Mouse (Mus musculus) stomach, postnatal 0 days (tissue): ENCODE measurements around the gene Oxct1. TPM values are rescaled to one million over a fixed set of nuclear protein-coding genes. Genes with fewer than 3 reads are reported as not detected.

Experiments
- ATAC-seq: fragments of 200-750 bp; cut with Nextera tagmentation; 2 replicates; pipeline ENCODE4 v1.8.0; 2017; ENCODE audit not compliant: low FRiP score, low TSS enrichment
- DNase-seq: peaks from one replicate; pipeline ENCODE4 v3.0.0-alpha.2; 2016; ENCODE audit warnings: low spot score
- H3K27ac ChIP-seq: fragments of 300-500 bp; sonication (generic); replicated peaks from 2 replicates; pipeline ENCODE4 v1.5.1; 2014; ENCODE audit warnings: mild to moderate bottlenecking, control low read depth
- H3K27me3 ChIP-seq: fragments of 300-500 bp; sonication (generic); 2 replicates; pipeline ENCODE4 v1.6.1; 2014; ENCODE audit warnings: low read length; ENCODE audit not compliant: control insufficient read depth, insufficient read depth
- H3K36me3 ChIP-seq: fragments of 300-500 bp; sonication (generic); 2 replicates; pipeline ENCODE4 v1.6.1; 2014; ENCODE audit warnings: low read length, mixed read lengths; ENCODE audit not compliant: control insufficient read depth, insufficient read depth
- H3K4me1 ChIP-seq: fragments of 300-500 bp; sonication (generic); replicated peaks from 2 replicates; pipeline ENCODE4 v1.6.1; 2014; ENCODE audit warnings: antibody characterized with exemption; ENCODE audit not compliant: control insufficient read depth, insufficient read depth
- H3K4me2 ChIP-seq: fragments of 300-500 bp; sonication (generic); replicated peaks from 2 replicates; pipeline ENCODE4 v1.6.1; 2014; ENCODE audit warnings: low read depth, mild to moderate bottlenecking, control low read depth, moderate library complexity
- H3K4me3 ChIP-seq: fragments of 300-500 bp; sonication (generic); 2 replicates; pipeline ENCODE4 v1.5.1; 2014; ENCODE audit warnings: low read depth, low read length, control low read depth
- H3K9ac ChIP-seq: fragments of 300-500 bp; sonication (generic); 2 replicates; pipeline ENCODE4 v1.6.1; 2014; ENCODE audit warnings: mild to moderate bottlenecking, low read length, control low read depth, mixed read lengths
- H3K9me3 ChIP-seq: fragments of 300-500 bp; sonication (generic); 2 replicates; pipeline ENCODE4 v1.6.1; 2016; ENCODE audit warnings: low read length; ENCODE audit not compliant: control insufficient read depth
- CTCF ChIP-seq: IDR thresholded peaks from 2 replicates; pipeline ENCODE4 v1.5.1; 2016; ENCODE audit warnings: antibody characterized with exemption, low read depth, mild to moderate bottlenecking, moderate library complexity
- EP300 ChIP-seq: optimal IDR thresholded peaks from 2 replicates; pipeline ENCODE3; 2016; ENCODE audit warnings: antibody characterized with exemption
- WGBS: fragments of 180-500 bp; shearing (Covaris S2); extraction: QIAGEN DNeasy Blood & Tissue Kit; methylation state at CpG from one replicate; pipeline ENCODE4 v1.1.7; 2014; 5-methylcytosine and 5-hydroxymethylcytosine counted together
- polyA plus RNA-seq: library from polyadenylated mRNA; unstranded; fragments of >200 nt; fragmentation: Nextera tagmentation; extraction: Ambion mirVana; gene quantifications from 2 replicates; pipeline ENCODE4 v1.2.1, GENCODE M21; 2015

Oxct1 gene
- polyA plus RNA-seq, 1 experiment from 2014 or later = 131 TPM

- H3K36me3 ChIP-seq = no peaks in the 10 kb centered on the region
- H3K4me3 ChIP-seq = no peak overlapping the region
- no peak overlapping the region for H3K9ac ChIP-seq
- WGBS = 73% methylated on average over 5 of the region's 5 CpGs
- no peaks in the 10 kb centered on the region for H3K27me3 ChIP-seq
- H3K9me3 ChIP-seq = no peaks in the 10 kb centered on the region
- DNase-seq = no peak
- no peak overlapping the region for H3K27ac ChIP-seq
- H3K4me2 ChIP-seq = no peak overlapping the region
- H3K4me1 ChIP-seq = no peaks in the 10 kb centered on the region
- ATAC-seq = no peak
- TF ChIP-seq CTCF (no peak), EP300 (no peak)
Measured at GRCm38 (mm10) chr15:4067273-4067990, 41.2 kb downstream of the Oxct1 start.

- TF ChIP-seq EP300 = no peak
- no peak for TF ChIP-seq CTCF
Measured at GRCm38 (mm10) chr15:4077978-4078377, 51.8 kb downstream of the Oxct1 start.

GRCm38 (mm10) chr15:4078785-4079184, 52.6 kb downstream of the Oxct1 start:
- WGBS = 86% methylated on average over 5 of the region's 5 CpGs
- no peak overlapping the region for H3K27ac ChIP-seq

More at GRCm38 (mm10) chr15:4077978-4078377, 51.8 kb downstream of the Oxct1 start:
- Histone ChIP-seq H3K4me1 (no peaks in the 10 kb centered on the region), H3K9me3 (no peaks in the 10 kb centered on the region), H3K4me2 (no peak overlapping the region), H3K27me3 (no peaks in the 10 kb centered on the region), H3K4me3 (no peak overlapping the region), H3K9ac (no peak overlapping the region), H3K27ac (no peak overlapping the region), H3K36me3 (no peaks in the 10 kb centered on the region; the same call in 1 of the 2 replicates)
- ATAC-seq = no peak
- DNase-seq = no peak
- 85% methylated on average over 4 of the region's 4 CpGs for WGBS

GRCm38 (mm10) chr15:4079425-4080189, 53.4 kb downstream of the Oxct1 start:
- no peaks in the 10 kb centered on the region for H3K36me3 ChIP-seq
- H3K4me3 ChIP-seq = no peak overlapping the region
- no peak overlapping the region for H3K4me2 ChIP-seq
- no peaks in the 10 kb centered on the region for H3K4me1 ChIP-seq
- H3K9me3 ChIP-seq = no peaks in the 10 kb centered on the region
- H3K9ac ChIP-seq = no peak overlapping the region
- DNase-seq (no peak), ATAC-seq (no peak)
- no peaks in the 10 kb centered on the region for H3K27me3 ChIP-seq
- 88% methylated on average over 13 of the region's 13 CpGs for WGBS
- TF ChIP-seq EP300 (no peak), CTCF (no peak)
- no peak overlapping the region for H3K27ac ChIP-seq

More at GRCm38 (mm10) chr15:4078785-4079184, 52.6 kb downstream of the Oxct1 start:
- Histone ChIP-seq H3K9ac (no peak overlapping the region), H3K4me3 (no peak overlapping the region), H3K36me3 (no peaks in the 10 kb centered on the region; the same call in 1 of the 2 replicates), H3K4me2 (no peak overlapping the region), H3K27me3 (no peaks in the 10 kb centered on the region), H3K9me3 (no peaks in the 10 kb centered on the region), H3K4me1 (no peaks in the 10 kb centered on the region)
- TF ChIP-seq EP300 (no peak), CTCF (no peak)
- DNase-seq (no peak), ATAC-seq (no peak)

GRCm38 (mm10) chr15:4085600-4086384, 59.6 kb downstream of the Oxct1 start:
- no peak overlapping the region for H3K9ac ChIP-seq
- no peaks in the 10 kb centered on the region for H3K9me3 ChIP-seq
- no peak overlapping the region for H3K4me3 ChIP-seq
- WGBS = 70% methylated on average over 10 of the region's 10 CpGs
- H3K4me2 ChIP-seq = no peak overlapping the region
- no peak overlapping the region for H3K27ac ChIP-seq
- DNase-seq = no peak
- no peak for TF ChIP-seq EP300
- TF ChIP-seq CTCF = no peak
- ATAC-seq = no peak
- no peaks in the 10 kb centered on the region for H3K4me1 ChIP-seq
- H3K36me3 ChIP-seq = no peaks in the 10 kb centered on the region
- no peaks in the 10 kb centered on the region for H3K27me3 ChIP-seq
